Mouse (Mus musculus): Measurements from ENCODE around the gene Prr15.

DNA sequence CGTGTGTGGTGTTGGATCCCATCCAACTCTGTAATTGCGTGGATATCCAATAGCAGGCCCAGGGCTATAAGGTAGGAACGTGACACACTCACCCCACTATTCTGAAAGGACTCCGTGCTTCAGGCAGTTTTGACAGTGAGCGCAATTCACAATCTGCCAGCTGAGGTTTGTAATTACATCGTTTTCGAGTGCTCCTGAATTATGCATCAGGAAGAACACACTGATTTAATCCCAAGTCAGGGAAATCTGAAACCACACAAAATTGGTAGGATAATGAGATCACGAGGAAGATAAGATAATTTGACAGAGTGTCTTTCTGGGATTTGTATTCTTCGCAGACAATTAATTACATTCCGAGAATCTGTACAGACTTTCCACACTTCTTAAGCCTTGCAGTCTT lies 6.1 kb downstream of the Prr15 start:
- TF ChIP-seq CTCF (IDR thresholded peaks at IDR 0.05; ENCODE audit: insufficient read depth, low read length) (no peak), POLR2A (IDR thresholded peaks at IDR 0.05; ENCODE audit: borderline replicate concordance, extremely low read depth, low read depth, low read length) (no peak)
